Mouse (Mus musculus) gastrocnemius, postnatal 25 days (tissue): ENCODE measurements around the gene Fgfr2. TPM values are rescaled to one million over a fixed set of nuclear protein-coding genes. Genes with fewer than 3 reads are reported as not detected.
A peak's percentile ranks its signal among the peaks of the same experiment; 100 is the strongest.

Experiments used
- DNase-seq: peaks from one replicate; pipeline ENCODE4 v3.0.0; 2022
- total RNA-seq, 2 experiments: library from RNA; stranded (reverse); gene quantifications; 1 replicate in 1 of 2; 2 replicates in 1 of 2; pipeline ENCODE4 v1.2.3; 2021

The Fgfr2 gene
- total RNA-seq, 2 experiments from 2014 or later, result 0.33 to 0.96 TPM

DNA sequence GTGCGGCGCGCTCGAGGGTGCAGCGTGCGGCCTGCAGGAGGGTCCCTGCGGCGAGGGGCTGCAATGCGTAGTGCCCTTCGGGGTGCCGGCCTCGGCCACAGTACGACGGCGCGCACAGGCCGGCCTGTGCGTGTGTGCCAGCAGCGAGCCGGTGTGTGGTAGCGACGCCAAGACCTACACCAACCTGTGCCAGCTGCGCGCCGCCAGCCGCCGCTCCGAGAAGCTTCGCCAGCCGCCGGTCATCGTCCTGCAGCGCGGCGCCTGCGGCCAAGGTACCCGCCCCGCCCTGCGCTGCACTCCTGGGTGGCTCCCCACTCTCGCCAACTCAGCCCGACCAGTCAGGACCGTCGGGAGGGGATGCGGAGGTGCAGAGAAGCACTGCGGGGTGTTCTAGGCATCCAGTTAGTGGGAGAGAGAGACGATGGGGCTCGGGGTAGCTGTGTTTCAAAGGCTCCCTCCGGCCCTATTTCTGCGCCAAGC is 2186.6 kb downstream of the Fgfr2 start:
- DNase-seq, result peak; percentile 64

DNA sequence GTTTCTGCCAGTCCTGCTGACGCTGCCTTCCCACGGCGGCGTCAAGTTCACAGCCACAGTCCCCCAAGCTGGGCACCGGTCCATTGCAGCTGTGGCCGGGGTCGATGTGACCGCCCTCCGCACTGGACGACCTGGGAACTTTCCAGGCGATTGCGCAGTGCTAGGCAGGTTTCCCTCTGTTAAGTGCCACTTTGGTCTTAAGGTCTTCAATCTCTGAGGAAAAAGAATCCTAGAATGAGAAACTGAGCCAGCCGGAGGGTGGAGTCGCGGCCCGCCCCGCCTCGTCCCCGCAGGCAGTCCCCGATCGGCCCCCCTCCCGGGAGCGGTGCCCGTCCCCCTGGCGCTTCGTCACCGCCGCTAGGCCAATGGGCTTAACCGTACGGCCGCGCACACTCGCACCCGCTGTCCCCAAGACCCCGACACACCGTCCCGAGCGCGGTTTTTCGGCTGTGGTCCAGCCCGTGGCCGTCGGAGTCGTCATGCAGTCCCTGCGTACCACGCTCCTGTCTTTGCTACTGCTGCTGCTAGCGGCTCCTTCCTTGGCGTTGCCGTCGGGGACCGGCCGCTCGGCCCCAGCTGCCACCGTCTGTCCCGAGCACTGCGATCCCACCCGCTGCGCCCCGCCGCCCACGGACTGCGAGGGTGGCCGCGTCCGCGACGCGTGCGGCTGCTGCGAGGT is 2187.2 kb downstream of the Fgfr2 start, which contains the start of gene Htra1:
TSS of gene Htra1 (plus strand) at position 319 of the 679 bp plus-strand sequence.
- DNase-seq, result peak; percentile 87

DNA sequence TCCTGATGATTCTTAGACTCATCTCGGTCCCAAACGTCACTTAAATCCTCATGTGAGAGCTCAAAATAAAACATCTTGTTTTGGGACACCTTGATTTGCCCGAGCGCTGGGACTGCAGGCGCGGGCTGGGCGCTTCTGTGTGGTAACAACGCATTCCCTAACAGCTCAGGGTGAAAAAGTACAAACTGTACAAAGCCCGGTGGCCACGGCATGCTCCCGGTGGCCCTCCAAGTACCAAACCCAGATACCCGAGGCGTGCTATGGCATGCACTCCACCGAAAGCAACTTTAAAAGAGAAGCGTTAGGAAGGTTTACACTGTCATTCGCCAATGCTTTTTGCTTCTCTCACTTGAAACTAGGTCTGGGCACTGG is 2187.7 kb downstream of the Fgfr2 start:
- no peak for DNase-seq

DNA sequence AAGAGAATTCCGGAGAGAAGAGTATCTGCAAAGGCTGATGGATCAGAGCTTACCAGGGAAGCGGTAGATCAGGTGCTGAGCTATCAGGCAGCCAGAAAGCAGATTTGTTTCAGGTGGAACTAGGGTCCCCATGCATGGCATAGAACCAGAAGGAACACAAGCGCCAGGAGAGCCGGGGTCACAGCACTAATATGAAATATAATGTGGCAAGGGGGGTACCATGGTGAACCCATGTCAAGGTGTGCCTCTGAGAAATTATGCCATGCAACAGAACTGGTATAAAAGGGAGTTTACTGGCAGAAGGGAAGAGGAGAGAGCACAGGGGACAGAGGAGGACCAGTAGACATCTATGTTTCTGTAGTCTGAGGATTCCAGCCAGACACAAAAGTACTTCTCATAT is 2188.5 kb downstream of the Fgfr2 start:
- DNase-seq, result no peak

DNA sequence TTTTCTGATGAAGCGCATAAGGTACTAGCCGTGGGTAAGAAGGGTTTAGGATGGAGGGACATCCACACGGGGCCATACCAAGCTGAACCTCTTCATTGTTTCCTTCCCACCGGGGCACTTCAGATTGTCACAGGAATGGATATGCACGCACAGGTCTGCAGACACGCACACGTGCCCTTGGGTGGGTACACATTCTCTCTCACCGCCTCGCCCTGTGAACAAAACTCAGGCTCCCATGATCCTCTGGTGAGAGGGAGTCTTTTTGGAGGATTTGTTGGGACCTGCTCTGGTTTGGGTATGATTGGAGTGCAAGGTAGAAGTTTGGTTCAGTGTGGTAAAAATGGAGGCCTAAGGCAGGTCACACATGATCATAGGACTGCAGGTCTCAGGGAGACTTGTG is 2190.2 kb downstream of the Fgfr2 start:
- no peak for DNase-seq

DNA sequence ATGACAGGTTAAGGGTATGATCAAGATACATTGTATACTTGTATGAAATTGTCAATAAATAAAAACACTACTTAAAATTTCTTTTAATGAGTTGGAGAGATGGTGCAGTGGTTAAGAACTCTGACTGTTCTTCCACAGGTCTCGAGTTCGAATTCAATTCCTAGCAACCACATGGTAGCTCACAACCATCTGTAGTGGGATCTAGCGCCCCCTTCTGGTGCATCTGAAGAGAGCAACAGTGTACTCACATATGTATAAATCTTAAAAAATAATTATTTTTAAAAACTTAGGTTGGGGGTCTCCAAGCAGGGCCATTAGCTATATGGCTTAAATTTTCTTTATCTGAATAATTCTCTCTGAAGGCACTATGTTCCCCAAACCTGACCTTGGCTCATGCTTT is 2192.7 kb downstream of the Fgfr2 start:
- no peak for DNase-seq

DNA sequence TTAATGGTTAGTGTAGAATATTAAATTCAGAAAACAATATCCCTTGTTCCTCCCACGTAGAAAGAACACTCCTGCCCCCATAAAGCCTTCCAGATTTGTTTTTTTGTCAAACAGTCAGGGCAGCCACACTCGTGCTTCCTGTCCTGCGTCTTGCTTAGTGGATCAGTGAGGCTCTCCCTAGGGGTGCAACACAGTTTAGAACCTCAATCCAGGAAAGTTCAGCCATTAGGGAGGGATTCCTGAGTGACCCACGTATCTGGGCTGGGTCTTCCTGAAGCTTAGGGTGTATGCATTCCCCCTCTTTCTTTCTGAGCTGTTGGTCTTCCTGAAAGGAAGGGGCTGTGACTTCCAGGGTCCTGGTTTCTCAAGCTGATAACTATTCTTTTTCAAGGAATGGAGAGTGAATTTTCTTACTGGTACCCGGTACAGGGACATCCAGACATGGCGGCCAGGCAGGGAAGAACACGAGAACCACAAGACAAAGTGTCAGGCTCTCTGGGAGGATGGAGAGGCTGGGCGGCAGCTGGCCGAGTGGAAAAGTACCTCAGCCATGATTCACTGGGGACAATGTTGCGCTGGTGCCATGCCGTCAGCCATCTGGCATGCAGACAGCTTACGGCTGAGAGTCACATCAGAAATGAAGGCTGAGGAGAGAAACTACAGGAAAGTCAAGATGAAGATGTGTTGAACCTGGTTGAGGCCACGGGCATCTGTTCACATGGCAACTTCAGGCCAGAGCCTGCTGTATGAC is 2200.0 kb downstream of the Fgfr2 start:
- DNase-seq, result no peak

DNA sequence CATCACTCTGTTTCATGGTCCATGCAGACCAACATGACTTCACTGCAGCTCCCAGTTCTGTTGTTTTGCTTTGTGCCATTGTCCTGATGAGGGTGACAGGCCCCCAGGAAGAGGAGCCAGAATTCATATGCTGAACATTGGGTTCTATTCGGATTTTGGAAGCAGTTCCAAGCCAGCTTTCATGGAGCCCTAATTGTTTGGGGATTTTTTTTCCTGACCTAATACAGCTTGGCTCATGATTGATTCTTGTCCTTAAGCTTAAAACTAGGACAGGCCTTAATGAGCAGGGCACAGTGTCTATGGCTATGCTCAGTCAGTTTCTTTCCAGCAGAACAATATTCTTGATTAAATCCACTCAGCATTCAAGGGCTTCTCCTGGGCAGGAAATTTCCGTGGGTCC is 2204.9 kb downstream of the Fgfr2 start:
- DNase-seq, result no peak

DNA sequence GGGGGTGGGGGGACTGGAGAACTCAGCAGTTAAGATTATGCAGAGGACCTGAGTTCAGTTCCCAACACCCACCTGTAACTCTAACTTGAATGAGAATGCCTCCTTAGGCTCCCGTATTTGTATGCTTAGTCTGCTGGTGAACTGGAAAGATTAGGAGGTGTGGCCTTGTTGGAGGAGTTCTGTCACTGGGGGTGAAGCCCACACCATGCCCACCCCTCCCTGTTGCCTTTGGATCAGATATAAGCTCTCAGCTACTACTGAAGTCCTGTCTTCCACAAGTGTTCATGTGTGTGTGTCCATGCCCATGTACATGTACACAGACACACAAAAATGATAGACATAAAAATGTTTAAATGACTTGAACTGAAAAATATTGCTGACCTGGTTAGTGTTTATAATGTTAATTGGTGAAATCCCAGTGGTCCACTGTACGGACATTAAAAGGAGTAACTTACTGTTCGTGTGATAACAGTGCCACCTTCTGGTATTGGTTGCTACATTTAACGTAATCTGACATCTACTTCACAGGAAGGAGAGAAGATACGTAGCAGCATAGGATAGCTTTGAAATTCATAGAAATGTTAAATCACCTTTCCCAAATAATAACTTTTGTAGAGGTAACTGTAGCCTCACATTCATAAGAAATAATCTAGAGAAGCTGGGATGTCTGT is 2208.3 kb downstream of the Fgfr2 start:
- DNase-seq, result no peak

DNA sequence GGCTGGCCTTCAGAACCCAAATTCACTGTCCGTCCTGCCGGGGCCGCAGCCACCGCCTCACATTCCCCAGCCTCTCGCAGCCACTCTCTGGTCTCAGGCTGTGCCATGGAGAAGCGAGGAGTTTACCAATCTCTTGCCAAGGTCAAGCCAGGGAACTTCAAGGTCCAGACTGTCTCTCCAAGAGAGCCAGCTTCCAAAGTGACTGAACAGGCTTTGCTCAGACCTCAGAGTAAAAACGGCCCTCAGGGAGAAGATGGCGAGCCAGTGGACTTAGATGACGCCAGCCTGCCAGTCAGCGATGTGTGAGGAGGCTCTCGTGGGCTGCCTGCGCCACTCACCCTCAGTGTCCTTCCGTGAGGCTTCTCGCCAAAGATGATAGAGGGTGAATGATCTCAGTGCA is 2212.3 kb downstream of the Fgfr2 start:
- DNase-seq, result no peak

DNA sequence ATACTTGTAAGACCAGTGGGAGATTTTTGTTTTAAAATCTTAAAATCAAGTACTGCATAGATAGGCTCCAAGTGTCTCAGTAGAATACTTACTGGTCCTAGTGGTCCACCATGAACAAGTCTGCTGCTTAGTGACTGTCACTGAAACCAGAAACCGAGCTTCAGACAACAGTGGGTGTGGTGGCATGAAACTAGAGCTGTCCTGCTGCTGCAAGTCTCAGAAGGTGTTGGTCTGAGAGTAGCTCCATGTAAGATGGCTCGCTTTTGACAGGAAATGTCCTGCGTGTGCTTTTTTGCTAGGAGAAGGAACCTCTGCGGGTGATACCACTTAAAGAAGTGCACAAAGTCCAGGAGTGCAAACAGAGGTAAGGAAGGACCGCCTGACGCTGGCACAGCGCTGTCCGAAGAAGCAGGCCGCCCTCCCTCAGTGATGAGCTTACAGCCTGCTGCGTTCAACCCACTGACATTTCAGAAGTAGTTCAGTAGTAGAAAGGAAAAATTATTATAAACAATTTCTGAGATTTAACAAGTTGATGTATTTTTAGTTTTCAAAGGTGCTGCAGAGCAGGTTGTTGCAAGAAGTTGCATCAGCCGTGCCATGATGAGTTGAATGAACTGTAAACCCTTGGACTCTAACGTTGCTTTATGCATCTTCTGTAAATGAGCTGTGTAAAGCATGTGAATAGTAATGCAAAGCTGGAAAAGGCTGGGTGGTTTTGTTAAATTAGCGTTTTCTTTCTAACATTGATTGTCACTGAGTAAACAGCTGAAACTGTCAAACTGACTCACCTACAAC is 2218.4 kb downstream of the Fgfr2 start:
- DNase-seq, result no peak

DNA sequence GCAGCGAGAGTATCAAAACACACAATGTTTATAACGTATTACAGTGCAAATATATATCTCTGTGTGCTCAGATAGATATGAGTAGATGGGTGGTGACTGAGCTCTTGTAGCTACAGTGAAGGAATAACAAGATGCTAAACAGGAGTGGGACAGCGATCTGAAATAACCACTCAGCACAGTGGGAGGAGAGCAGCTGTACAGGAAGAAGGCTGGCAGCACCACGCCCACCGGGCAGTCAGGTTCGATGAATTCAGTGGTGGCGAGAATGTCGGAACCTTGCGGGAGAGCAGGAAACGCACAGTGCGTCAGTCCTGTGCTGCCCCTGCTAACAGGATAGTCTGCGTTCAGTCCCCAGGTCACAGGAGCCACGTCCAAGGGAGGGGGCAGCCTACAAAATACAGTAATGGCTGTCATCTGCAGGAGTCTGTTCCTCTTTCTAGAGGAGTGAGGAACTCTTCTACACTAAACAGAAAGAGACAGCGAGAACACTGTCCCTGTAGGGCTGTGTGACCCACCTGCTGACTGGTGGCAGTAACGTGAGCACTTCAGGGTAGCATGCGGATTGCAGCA is 2219.6 kb downstream of the Fgfr2 start:
- DNase-seq, result no peak

DNA sequence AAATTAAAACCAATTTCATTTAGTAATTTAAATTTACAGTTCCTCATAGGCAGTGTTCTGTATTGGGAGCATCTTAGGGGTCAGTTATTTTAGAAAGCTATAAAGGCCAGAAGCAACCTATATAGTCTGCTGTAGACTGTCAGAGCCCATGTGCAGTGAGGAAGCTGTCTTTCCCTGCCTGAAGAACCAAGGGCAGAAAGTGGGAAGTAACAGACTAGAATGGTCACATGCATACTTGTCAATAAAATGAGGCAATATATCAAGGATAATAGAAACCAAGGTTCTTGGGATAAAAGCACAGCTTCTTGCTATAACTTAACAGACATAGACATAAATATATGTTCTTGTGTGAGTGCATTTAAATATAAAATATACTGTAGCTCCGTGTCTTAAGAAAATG is 2220.2 kb downstream of the Fgfr2 start:
- DNase-seq, result no peak

DNA sequence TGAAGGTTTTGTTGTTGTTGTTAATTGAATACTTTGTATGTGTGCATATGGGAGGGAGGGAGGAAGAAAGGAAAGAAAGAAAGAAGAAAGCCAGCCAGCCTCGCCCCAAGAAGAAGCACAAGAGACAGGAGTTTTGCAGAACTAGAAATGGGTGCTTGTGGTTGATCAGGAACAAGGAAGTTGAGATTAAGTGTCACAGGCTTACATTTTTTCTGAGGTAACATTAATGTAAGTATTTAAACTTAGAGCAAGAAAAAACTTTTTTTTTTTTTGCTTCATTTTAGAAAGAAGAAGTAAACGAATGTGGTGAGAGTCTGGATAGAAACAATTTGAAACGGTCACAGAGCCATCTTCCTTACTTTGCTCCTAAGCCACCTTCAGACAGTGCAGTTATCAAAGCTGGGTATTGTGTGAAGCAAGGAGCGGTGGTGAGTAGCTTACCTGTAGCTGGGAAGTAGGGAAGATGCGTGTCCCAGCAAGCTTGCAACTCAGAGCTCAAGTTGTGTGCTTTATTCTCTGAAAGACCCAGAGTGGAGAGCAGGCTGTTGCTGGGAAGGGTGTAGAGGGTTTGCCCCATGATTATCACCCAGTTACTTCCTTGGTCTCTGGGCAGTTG is 2222.8 kb downstream of the Fgfr2 start:
- DNase-seq, result no peak

DNA sequence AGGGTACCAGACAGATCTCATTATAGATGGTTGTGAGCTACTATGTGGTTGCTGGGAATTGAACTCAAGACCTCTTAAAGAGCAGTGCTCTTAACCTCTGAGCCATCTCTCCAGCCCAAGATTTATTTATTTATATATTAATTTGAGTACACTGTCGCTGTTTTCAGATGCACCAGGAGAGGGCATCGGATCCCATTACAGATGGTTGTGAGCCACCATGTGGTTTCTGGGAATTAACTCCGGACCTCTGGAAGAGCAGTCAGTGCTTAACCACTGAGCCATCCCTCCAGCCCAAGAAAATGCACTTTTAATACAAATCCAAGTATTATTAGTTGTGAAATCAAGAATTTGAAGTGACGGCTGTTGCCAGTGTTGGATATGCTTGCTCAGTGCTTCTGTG is 2224.8 kb downstream of the Fgfr2 start:
- no peak for DNase-seq

DNA sequence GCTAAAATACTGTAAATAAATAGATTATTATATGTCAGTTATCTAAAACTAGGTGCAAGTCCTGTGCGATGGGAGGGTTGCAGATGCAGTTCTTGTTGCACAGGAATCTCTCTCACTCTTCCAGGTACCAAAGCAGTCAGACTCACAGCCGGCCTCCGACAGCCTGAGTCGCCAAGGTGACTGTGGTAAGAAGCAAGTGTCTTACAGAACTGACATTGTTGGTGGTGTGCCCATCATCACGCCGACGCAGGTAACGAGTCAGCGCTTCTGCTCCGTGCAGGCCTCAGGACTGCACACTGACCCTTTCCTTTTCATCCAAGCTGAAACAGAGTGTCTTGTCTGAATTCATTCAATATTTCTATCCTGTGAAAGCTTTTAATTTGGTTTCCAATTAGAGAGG is 2225.9 kb downstream of the Fgfr2 start:
- DNase-seq, result no peak

DNA sequence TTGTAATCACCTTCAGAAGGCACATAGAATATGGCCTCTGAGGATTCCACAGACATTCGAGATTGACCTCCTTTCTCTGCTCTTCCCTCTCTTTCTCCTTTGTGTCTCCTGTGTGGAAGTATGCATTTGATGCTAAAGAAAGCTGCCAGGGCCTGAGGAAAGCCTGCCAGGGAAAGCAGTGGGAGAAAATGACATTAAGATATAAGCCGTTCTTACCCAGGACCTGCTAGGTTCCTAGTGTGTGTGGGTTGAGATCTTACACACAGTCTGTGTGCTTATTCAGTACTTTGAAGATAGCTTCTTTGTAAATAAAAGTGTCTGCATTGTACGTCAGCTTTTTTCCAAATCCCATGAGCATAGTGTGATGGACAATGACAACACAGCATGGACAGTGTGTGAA is 2227.1 kb downstream of the Fgfr2 start:
- no peak for DNase-seq

DNA sequence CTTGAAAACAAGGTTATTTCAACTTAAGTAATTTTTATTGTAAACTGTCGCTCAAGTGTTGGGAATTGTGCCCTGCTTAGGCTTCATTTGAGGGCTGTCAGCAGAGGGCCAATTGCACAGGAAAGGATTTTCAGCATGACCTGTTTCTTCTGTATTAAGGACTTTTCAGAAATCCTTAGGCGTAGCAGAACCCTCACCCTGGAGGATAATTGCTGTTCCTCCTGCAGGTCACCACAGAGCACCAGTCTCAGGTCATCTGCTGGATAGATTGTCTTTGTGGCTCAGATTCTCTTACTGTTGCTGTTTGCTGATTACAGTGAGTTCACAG is 2227.6 kb downstream of the Fgfr2 start:
- DNase-seq, result no peak

DNA sequence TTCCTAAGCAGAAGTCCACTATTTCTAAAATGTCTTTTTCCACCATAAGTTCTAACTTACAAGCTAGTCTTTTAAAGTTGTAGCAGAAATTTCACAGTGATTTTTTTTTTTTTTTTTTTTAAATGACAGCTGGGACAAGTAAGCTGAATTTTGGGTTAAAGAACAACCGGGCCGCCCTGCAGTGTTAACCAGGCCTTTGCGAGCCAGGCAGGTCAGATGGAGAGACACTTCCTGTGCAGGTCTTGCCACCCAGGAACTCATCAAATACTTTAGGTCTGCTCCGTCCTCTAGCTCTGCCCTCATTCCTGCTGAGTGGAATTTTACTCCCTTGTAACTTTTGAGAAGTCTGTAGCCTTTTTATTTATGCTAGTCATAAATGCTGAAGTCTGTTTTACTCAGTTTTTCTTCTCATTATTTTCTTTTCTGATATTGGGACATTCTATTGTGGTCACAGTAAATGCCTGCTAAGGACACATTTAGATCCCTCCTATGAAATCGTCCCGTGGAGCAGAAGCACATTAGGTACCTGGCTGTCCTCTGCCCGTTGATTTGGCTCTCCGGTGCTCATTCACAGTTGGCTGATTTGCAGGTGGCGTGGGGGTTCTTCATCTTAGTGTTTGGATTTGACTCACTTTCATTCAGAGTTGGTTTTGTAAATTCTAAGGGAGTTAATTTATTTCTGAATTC is 2228.1 kb downstream of the Fgfr2 start:
- no peak for DNase-seq

DNA sequence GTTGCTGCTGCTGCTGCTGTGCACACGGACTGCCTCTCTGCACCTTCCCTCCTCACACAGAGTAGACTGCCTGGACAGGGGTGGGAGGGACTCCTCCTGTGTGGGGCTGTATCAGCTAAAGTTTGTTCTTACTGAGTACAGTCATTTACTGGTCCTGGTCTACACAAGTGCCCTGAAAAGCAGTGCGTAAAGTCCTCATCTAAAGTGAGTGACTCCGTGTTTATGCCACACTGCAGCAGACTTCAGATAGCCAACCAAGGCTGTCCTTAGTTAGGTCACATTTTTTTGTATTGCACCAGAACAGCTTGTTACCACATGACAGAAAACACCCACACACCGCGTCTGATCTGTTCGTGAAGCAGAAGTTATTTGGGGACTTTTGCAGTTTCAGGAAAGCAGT is 2230.2 kb downstream of the Fgfr2 start:
- DNase-seq, result peak; percentile 14

DNA sequence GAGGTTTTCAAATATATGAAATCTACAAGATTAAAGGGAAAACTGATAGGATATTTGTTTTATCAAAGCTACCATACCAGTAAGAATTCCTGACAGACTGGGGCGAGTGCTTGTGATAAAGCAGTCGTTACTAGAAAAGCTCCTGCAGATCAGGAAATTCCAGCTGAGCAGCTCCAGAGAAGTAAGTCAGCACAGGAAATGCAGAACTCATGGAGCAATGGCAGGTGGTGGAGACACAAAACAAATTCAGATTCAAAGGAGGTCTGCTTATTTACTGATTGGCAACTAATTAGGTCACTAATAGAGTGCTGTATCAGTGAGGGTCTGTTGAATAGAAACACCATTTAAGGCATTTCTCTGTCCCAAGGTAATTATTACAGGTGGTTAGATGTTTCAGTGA is 2232.3 kb downstream of the Fgfr2 start:
- DNase-seq, result no peak
